Mouse (Mus musculus) T-helper 1 cell (primary cell): ENCODE results near the gene Inpp5a.

Experiments used
- in situ Hi-C: fragments of 300-600 bp; cut with MboI, MseI; formaldehyde crosslinking; loops from one replicate; pipeline ENCODE4 v1.15.1; 2025; ENCODE audit warnings: high pct_unique_total_duplicates

Gene Inpp5a

DNA sequence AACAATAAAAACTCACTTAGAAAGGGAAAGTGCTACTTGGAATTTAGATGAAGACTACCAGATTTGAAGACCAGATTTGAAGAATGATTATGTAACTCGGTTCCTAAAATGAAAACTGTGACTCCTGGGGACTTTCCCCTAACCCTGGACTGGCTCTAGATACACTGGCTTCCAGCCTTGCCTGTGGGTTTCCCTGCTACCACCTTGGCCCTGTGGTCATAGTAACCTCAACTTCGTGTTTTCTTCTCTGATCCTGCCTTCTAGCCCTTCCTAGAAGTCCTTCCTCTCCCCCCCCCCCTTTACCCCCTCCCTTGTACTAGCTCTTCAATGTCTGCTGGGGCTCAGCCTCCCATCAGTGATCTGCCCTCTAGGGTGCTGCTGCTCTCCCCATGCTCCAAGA lies 87.8 kb downstream of the Inpp5a start:
- in situ Hi-C loops = loop anchor here (5.0 kb wide), 2 partner anchors 174 to 249 kb away; no protein-coding TSS in a partner anchor

DNA sequence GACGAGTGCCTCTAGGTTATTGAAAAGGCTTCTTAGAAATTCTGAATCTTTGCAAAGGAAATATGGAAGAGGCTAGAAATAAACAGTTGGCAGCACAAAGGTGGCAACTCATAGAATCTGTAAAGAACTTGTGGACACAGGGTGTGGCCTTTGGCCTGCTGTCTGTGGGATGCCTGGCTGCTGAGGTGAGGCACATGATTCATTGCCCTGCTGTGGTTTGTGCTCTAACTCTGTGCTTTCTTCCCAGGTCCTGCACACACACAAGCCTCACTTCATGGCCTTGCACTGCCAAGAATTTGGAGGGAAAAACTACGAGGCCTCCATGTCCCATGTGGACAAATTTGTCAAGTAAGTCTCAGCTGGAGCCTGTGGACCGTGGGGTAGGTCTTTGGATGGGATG lies 88.8 kb downstream of the Inpp5a start:
- in situ Hi-C loops = loop anchor here (5.0 kb wide), 2 partner anchors 175 to 250 kb away; no protein-coding TSS in a partner anchor

DNA sequence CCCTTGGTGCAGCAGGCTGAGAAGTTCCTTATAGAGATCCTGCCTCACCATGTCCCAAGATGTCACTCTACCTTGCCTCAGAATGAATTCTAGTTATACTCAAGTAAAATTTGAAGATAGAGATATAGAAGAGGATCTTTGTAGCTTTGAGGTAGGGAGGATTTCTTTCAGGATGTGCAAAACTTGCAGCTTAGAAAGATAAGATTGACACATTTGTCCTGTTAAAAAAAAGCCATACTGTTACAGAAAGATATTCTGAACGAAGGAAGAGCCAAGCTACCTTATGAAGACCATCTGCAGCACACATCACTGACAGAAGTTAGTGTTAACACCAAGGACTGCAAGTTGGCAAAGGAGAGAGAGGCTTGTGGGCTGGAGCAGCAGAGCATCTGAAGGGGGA lies 90.2 kb downstream of the Inpp5a start:
- in situ Hi-C loops = loop anchor here (5.0 kb wide), 2 partner anchors 177 to 252 kb away; no protein-coding TSS in a partner anchor

DNA sequence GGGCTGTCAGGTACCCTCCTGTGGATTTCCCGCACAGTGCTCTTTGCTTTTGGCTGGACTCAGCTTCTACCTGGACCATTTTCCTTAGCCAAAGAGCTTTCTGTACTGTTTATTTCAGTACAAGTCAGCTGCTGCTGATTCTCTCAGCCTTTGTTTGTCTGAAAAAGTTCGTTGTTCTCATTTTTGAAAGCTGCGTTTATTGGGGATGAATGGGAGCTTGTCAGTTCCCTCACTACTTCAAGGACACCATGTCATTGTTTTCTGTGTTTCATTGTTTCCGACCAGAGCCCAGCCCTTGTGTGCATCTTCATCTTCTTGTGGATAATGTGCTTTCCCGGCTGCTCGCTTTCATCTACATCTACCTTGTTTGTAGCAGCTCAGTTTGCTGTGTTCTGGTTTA lies 90.7 kb downstream of the Inpp5a start:
- in situ Hi-C loops = loop anchor here (5.0 kb wide), 2 partner anchors 177 to 252 kb away; no protein-coding TSS in a partner anchor

DNA sequence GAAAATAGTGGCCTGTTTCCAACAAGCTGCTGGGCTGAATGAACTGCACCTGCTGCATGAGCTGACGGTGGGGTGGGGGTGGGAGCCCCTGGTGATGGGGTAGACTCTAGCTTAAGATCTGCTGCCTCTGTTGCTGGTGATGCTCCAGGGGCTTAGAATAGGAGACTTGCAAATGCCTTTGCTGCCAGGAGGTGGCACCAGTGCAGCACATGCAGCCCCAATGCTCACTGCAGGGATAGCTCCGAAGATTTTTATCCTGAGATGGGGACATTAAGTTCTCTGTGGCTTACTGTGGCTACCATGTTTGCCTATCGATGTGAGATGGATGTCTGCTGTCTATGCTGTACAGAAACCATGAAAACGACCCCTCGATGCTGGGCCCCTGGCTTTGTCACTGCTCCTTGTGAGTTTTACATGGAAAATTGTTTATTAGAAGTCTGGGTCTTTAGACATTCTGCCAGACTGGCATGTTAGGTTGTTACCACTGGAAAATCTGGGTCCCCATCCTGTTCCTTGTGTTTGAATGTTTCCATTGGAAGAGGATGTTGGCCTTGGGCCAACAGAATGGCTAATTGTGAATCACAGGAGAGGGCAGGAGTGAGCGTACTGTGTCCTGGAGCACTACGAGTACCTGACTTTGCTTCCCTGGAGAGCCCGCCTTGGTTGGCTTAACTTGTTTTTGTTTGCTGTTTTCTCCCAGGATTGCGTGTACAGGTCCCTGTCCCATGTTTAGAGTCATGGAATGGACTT lies 95.5 kb downstream of the Inpp5a start:
- in situ Hi-C loops = no loop called here

DNA sequence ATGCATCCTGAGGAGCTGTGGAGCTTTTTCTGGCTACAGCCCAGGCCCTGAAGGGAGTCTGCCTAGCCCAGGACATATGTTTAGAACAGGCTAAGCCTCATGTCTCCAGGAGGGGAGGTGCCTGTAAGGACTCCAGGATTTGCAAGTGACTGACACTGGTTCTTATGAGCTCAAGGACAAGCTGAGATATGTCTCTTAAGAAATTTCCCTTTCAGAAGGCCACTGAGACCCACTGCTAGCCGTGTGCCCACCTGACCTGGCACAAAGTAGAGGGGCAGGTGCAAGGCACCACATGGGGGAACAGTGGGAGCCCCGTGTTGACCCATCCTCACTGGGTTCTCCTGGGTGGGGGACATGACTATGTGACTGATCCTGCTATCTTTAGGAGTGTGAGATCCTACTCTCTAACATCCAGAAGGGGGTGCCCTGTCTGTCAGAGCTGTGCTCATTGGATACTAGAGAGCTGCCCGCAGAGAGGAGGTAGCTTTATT lies 100.9 kb downstream of the Inpp5a start:
- in situ Hi-C loops = no loop called here

DNA sequence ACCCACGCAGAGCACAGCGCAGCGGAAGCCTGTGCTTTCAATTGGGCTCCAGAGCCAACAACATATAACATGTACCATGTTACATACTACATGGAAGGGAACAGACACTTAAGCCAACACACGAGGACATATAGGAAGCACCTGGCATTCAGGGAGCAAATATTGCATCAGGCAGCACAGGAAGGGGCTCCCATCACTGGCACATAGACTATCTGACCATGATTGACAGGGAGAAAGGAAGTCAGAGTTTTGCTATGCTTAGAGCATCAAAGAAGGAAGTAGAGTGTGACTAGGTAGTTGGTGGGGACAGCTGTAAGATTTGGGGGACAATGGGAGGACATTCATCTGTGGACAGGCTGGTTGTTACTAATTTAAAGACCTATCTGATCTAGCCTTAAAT lies 103.4 kb downstream of the Inpp5a start:
- in situ Hi-C loops = no loop called here

DNA sequence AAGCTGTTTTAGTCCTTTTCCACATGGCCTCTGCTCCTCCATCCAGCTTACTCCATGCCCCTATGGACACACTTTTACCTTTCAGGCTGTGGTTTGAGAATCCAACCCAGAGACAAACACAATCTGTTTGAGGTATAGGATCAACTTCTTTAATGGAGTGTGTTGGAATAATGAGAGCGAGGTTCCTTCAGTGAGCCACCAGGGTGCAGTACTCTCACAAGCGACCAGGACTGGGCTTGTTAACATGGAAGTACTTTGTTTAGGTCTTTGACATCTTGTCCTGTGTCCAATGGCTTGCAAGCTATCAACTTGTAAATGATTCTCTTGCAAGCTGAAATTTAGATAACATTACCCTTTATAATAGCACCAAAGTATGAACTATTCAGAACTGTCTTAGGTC lies 104.0 kb downstream of the Inpp5a start:
- in situ Hi-C loops = no loop called here

DNA sequence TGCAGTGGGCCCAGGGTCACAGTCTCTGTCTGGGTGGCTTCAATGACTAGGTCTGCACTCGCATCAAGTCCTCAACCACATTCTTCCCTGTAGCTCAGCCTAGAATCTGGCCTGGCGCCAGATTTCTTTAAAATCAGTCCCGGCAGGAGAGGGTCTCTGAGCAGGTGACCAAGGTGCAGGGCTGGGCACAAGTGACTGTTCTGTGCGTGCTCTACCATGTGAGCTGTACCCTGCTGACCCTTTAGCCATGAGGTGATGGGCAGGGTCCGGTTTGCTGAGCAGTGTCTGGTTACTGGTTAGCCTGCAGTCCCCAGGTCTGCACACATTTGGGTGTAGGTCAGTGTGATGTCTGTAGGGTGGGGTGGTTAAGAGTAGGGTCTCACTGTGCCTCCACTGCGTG lies 106.9 kb downstream of the Inpp5a start:
- in situ Hi-C loops = no loop called here

DNA sequence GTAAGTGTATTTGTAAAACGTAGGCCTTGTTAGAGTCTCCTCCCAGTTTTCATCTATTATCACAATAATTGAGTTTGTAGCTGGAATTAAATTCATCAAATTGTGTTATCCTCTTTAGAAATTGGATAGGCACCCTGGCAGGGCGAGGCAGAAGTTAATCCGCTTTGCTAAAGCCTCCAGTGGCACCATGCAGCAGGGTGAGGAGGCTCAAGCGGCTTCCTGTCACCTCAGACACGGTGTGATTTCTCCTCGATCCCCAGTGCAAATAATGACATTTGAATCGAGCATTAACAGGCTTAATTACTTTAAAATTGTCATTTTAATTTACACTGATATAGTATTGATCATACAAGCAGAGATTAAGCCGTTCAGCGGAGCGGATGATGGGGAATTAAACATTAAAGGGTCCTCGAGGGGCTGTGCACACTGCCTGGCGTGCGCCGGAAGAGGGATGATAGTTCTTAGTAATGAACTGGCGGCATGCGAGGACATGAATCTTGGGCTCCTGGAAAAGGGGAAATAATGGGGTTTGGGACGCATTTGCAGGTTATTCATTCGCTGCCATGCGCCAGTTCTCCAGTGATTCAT lies 109.2 kb downstream of the Inpp5a start:
- in situ Hi-C loops = no loop called here

DNA sequence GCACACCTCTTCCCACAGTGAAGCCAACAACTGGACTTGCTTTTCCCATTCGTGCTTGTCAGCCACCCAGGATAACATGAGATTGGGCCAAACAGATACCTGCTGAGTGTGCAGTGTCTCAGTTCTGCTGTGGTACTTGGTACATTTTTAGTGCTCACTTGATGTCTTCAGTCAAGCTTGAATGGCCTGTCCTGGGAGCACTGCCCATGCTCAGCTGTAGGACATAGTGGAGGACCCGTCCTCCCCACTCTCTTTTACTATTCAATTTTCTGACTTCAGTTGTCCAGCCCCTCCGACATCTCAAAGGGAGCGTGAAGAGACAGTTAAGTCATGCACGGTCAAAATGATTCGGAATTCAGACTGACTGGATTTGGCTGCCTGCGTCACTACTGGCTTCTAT lies 115.2 kb downstream of the Inpp5a start:
- in situ Hi-C loops = no loop called here

DNA sequence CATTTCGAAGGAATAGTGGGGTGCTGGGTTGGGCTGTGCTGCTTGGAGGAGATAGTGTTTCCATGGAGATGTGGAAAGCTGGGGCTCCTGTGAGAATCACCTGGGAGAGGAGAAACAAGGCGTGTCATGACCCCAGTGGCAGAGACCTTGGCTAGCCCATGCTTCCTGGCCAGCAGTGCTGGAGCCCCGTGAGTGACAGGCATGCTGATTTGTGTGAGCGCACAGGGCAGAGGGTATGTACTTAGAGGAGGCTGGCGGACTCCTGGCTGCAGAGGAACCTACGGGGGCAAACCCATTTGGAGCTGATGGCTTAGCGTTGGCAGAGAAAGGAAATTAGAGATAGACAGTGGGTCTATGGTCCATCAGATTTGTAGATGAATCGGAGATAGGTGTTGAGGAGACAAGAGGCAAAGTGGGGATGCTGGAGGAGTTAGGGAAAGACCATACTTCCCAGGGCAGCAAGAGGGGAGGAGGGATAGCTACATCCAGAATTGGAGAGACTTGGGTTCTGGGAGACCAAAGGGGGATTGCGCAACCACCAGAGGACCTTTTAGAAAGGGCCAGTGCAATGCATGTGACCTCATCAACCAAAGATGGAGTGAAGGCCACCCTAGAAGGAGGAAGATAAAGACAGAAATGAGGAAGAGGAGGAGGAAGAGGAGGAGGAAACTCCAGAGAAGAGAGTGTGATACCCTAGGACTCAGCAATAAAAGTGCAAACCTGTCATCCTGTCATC lies 117.9 kb downstream of the Inpp5a start:
- in situ Hi-C loops = no loop called here

DNA sequence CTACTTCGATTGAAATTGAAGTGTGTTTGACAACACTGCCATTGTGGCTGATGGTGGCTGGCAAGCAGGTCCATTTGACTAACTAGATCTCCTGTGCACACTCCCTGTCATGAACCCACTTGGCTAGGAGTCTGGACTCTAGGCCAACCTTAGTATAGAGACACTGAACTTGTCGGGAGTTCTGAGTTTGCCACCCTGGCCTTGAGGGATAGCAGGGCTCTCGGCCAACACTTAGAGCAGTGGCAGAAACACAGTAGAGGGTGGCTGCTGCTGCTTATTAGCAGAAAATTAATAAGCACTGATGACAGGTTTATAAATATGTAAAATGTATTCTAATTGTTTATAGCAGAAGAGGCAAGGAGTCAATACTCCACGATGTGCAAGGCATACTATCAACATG lies 120.0 kb downstream of the Inpp5a start:
- in situ Hi-C loops = no loop called here

DNA sequence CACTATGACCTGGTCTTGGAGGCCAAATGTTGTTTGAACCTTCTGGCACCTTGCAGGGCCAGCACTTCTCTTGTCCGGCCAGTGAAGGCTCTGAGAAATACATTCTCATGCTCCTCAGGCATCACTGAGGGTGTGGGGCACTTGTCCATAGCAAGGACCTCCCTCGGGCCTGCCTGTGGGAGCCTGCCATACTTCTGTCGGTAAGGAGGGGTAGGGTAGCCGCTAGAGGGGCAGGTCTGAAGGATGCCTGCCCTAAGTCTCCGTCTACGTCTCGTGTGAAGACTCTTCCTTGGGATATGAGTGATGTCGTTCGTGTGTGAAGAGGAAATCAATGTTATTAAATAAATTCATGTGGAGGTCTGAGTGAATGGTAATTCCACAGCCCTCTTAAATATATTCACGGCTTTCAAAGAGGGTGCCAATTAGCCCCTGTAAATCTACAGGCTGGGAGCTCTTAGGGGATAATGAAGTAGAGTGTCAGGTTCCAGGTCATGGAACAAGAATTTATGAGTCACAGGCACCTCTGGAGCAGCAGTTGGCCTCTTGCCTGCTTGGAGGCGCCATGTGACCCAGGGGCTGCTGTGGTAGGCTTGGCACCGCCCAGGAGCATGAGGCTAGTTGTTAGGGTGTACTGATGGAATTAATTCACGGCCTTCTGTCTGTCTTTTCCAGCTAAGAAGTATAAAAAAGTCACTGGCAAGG lies 127.2 kb downstream of the Inpp5a start:
- in situ Hi-C loops = no loop called here

DNA sequence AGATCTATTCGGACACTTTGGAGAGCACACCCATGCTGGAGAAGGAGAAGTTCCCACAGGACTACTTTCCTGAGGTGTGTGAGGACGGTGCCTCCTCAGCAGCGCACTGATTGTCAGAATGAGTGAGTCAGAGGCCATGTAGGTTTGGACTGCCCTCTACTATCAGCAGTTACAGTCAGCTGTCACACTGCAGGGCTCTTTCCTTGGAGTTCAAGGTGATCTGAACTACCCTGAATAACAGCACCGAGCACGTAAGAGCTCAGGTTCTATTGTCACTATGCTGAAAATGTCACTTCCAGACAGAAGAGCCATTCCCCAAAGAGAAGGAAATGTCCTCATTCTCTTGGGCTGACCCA lies 127.7 kb downstream of the Inpp5a start:
- in situ Hi-C loops = no loop called here

DNA sequence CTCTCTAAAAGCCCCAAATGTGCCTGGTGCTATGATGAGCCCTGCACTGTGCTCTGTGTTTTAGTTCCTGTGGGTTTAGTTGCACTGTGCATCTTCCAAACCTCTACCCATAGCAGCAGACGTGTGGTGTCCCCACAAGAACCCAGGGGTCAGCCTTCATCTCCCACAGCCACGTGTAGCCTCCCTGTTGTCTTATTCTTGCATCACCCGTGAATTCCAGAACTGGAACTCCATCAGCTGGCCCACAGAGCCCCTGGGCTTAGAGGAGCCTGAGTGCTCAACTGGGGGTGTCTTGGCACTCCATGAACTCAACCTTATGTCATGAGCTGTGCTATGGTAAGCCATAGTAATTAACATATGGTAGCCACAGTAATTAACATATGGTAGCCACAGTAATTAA lies 129.4 kb downstream of the Inpp5a start:
- in situ Hi-C loops = no loop called here

DNA sequence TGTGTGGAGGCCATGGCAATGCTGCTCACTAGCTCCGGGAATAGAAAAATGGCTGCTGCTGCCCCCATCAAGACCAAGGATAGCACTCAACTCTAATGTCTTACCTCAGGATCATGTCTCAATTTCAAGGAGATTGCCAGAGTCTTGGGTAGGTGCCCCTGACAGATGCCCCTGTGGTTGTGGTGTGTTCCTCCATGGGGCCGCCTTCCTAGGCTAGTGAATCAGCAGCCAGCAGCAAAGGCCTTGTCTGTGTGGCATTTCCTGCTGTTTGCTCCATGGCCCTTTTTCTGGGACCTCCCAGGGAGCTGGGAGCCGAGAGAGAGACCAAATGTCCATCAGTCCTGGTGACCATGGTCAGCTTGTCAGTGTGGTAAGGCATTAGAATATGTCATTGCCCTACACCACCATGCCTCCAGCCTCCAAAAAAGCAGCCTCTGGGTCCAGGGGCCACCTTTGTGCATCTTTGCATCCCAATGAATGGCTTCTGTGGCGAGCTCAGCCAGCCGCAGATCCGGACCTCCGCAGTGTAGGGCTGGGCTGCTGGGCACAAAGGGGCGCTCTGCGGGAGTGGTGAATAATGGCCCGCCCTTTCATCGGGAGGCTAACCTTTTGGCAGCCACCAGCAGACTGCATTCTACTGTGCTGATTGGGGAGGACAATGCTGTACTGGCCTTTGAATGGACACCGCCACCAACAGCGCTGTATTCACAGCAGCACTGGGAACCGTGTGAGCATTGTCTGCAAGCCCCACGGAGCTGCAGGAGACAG lies 139.6 kb downstream of the Inpp5a start:
- in situ Hi-C loops = no loop called here

DNA sequence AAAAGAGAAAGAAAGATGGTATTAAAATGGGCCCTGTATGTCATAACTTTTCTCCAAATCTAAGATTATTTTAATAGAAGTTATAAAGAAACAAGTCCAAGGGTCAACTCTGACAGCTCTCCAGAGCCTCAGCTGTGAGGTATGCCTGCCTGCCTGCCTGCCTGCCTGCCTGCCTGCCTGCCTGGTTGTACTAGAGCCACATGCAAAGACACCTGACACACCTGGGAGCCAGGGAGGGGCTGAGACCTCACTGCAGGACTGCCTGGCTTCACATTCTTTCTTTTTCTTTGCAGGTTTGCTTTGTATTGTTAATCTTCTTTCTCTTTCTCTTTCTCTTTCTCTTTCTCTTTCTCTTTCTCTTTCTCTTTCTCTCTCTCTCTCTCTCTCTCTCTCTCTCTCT lies 140.3 kb downstream of the Inpp5a start:
- in situ Hi-C loops = no loop called here

DNA sequence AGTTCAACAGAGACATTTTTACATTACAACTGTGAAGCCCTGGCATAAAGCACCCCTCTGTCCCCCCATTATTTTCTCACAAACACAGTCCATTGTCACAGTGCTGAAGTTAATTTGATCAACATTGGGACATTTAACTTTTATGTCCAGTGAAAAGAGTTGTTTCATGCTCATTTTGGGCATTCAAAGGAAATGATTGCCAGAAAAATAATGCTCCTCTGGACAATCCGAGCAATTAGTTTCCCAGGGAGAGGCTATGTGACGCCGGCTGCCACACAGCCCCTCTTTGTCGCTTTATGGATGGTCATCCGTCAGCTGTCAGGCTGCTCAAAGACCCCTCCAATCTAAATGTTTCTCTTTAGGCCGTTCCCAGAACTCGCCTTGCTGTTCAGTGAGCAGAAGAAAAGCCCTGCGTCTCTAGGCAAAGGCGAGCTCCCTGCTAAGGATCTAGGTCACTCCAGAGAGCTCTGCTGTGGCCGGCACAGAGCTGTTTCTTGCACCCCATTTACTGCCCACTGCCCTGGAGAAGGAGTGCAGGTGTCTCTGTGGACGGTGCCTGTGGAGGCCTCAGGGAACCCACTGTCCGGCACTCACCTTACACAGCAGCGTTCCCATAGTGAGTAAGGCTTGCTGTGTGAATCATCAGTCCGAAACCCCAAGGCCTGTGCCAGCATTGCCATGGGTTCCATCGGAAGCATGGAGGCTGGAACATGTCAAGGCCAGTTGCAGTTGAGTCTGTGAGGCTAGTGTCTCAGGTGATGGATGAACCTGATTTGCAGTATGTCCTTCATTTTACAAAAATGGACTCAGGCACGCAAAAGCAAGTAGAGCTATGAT lies 141.9 kb downstream of the Inpp5a start:
- in situ Hi-C loops = no loop called here

DNA sequence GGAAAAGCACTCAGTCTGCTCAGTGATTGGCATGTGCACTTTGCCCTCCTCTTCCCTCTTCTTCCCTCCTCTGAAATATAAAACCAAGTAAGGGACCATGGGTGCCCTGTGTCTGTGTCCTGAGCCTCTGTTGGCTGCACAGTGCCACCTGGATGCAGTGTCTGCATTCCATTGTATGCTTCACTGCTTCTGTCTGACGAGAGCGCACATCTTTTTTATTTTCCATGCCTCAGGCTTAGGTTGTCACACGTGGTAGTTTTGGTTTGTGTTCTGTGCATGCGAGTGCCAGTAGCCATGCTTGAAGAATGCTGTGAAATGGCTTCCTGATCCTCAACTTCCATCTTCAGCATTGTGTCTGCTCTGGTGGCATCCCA lies 142.5 kb downstream of the Inpp5a start:
- in situ Hi-C loops = no loop called here
